Mouse (Mus musculus): ENCODE data around the gene Specc1l. TPM values are rescaled to one million over a fixed set of nuclear protein-coding genes. Genes with fewer than 3 reads are reported as not detected.

The Specc1l gene
- polyA plus RNA-seq, 1 experiment from 2014 or later, result 27.3 TPM

DNA sequence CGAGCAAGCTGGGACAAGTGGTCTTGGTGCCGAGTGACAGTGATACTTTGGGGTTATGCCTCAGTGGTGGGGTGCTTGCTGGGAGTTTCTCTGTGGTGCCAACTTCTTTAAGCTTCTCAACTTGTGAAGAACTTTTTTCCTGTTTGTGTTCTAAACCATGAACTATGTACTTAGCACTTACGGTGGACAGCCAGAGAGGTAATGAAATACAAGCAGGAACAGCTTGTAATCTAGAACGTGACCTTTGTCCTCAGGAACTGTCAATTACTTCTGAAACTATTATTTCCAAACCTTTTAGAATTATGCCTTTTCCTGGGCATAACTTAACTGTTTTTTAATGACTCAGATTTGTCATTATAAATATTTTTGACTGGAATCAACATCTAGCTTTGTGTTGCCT is 82.5 kb downstream of the Specc1l start:
- DNase-seq (ENCODE audit: low spot score), result no peak
- H3K9ac ChIP-seq (ENCODE audit: low read depth, low read length), result no peak overlapping the region
- H3K4me1 ChIP-seq (replicated peaks; ENCODE audit: control insufficient read depth, insufficient read depth, low read length), result no peaks in the 10 kb centered on the region
- no peak overlapping the region for H3K4me2 ChIP-seq (replicated peaks; ENCODE audit: low read depth, low read length)
- H3K9me3 ChIP-seq (ENCODE audit: control insufficient read depth, low read length), result no peaks in the 10 kb centered on the region
- no peaks in the 10 kb centered on the region for H3K27me3 ChIP-seq (ENCODE audit: control insufficient read depth, insufficient read depth, low read length)
- WGBS, result 81% methylated on average over 4 of the region's 4 CpGs
- ATAC-seq (ENCODE audit: low FRiP score), result no peak
- no peak overlapping the region for H3K27ac ChIP-seq (ENCODE audit: low read depth, low read length)
- no peaks in the 10 kb centered on the region for H3K36me3 ChIP-seq (ENCODE audit: control insufficient read depth, insufficient read depth, low read length)
- no peak overlapping the region for H3K4me3 ChIP-seq (ENCODE audit: low read depth, low read length)

DNA sequence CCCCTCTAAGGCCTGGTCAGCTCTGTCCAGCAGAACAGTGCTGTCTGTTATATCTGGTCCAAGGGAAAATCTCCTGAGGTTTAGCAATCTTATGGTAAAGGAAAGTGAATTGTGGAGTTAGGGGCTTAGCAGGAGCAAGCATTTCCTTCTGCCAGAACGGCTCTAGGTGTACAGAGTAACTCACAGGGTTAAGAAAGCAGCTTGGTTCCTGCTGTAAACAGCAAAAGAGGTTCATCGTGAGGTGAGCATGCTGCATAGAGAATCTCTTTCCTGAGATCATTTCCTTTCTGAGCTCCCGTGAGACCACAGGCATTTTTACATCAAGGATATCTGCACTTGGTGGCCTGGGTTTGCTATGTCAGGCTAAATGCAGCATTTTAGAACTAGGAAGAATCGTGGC is 83.1 kb downstream of the Specc1l start:
- Histone ChIP-seq H3K27me3 (ENCODE audit: control insufficient read depth, insufficient read depth, low read length) (no peaks in the 10 kb centered on the region), H3K4me1 (replicated peaks; ENCODE audit: control insufficient read depth, insufficient read depth, low read length) (no peaks in the 10 kb centered on the region), H3K9ac (ENCODE audit: low read depth, low read length) (no peak overlapping the region), H3K4me3 (ENCODE audit: low read depth, low read length) (no peak overlapping the region), H3K4me2 (replicated peaks; ENCODE audit: low read depth, low read length) (no peak overlapping the region), H3K27ac (ENCODE audit: low read depth, low read length) (no peak overlapping the region), H3K36me3 (ENCODE audit: control insufficient read depth, insufficient read depth, low read length) (no peaks in the 10 kb centered on the region), H3K9me3 (ENCODE audit: control insufficient read depth, low read length) (no peaks in the 10 kb centered on the region)
- no peak for ATAC-seq (ENCODE audit: low FRiP score)
- no peak for DNase-seq (ENCODE audit: low spot score)
- 72% methylated on average over 4 of the region's 4 CpGs for WGBS

GRCm38 (mm10) chr10:75298608-75299007 is 86.7 kb downstream of the Specc1l start:
- H3K4me2 ChIP-seq (replicated peaks; ENCODE audit: low read depth, low read length), result no peak overlapping the region
- no peak overlapping the region for H3K27ac ChIP-seq (ENCODE audit: low read depth, low read length)
- no peak for ATAC-seq (ENCODE audit: low FRiP score)
- no peak overlapping the region for H3K4me3 ChIP-seq (ENCODE audit: low read depth, low read length)
- no peaks in the 10 kb centered on the region for H3K36me3 ChIP-seq (ENCODE audit: control insufficient read depth, insufficient read depth, low read length)
- no peaks in the 10 kb centered on the region for H3K27me3 ChIP-seq (ENCODE audit: control insufficient read depth, insufficient read depth, low read length)
- no peaks in the 10 kb centered on the region for H3K9me3 ChIP-seq (ENCODE audit: control insufficient read depth, low read length)
- no peaks in the 10 kb centered on the region for H3K4me1 ChIP-seq (replicated peaks; ENCODE audit: control insufficient read depth, insufficient read depth, low read length)
- no peak overlapping the region for H3K9ac ChIP-seq (ENCODE audit: low read depth, low read length)
- WGBS, result 92% methylated on average over 5 of the region's 5 CpGs
- DNase-seq (ENCODE audit: low spot score), result no peak

GRCm38 (mm10) chr10:75299785-75300418 is 88.0 kb downstream of the Specc1l start:
- whole genome bisulfite sequencing, result 91% methylated on average over 5 of the region's 5 CpGs
- H3K9me3 ChIP-seq (ENCODE audit: control insufficient read depth, low read length), result no peaks in the 10 kb centered on the region
- no peak for DNase-seq (ENCODE audit: low spot score)
- no peak overlapping the region for H3K4me3 ChIP-seq (ENCODE audit: low read depth, low read length)
- no peak overlapping the region for H3K4me2 ChIP-seq (replicated peaks; ENCODE audit: low read depth, low read length)
- H3K4me1 ChIP-seq (replicated peaks; ENCODE audit: control insufficient read depth, insufficient read depth, low read length), result no peaks in the 10 kb centered on the region
- H3K36me3 ChIP-seq (ENCODE audit: control insufficient read depth, insufficient read depth, low read length), result no peaks in the 10 kb centered on the region
- H3K27ac ChIP-seq (ENCODE audit: low read depth, low read length), result no peak overlapping the region
- H3K9ac ChIP-seq (ENCODE audit: low read depth, low read length), result no peak overlapping the region
- H3K27me3 ChIP-seq (ENCODE audit: control insufficient read depth, insufficient read depth, low read length), result no peaks in the 10 kb centered on the region
- ATAC-seq (ENCODE audit: low FRiP score), result no peak

DNA sequence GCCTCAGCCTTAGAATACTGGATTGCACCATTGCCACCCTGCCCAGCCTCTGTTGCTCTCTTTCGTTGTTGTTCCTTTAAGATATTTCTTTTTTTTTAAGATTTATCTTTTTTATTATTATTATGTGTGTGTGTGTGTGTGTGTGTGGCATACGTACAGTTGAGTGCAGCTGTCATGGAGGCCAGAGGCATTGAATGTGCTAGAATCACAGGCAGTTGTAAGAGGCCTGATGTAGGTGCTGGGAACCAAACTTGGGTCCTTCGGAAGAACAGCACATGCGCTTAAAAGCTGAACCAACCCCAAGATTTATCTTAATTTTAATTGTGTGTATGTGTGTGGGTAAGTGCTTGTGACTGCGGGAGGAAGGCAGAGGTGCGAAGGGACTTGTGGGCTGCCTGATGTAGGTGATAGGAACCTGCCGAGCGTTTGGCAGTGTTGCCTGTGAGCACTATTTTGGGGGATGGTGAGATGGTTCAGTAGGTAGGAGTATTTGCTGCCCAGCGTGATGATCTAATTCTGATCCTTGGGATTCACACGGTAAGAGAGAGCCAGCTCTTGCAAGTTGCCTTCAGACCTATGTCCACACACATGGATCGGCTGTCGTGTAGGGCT is 89.4 kb downstream of the Specc1l start:
- no peaks in the 10 kb centered on the region for H3K36me3 ChIP-seq (ENCODE audit: control insufficient read depth, insufficient read depth, low read length)
- H3K9me3 ChIP-seq (ENCODE audit: control insufficient read depth, low read length), result no peaks in the 10 kb centered on the region
- H3K4me1 ChIP-seq (replicated peaks; ENCODE audit: control insufficient read depth, insufficient read depth, low read length), result no peaks in the 10 kb centered on the region
- ATAC-seq (ENCODE audit: low FRiP score) (no peak), DNase-seq (ENCODE audit: low spot score) (no peak)
- H3K9ac ChIP-seq (ENCODE audit: low read depth, low read length), result no peak overlapping the region
- no peak overlapping the region for H3K4me3 ChIP-seq (ENCODE audit: low read depth, low read length)
- no peak overlapping the region for H3K27ac ChIP-seq (ENCODE audit: low read depth, low read length)
- no peaks in the 10 kb centered on the region for H3K27me3 ChIP-seq (ENCODE audit: control insufficient read depth, insufficient read depth, low read length)
- H3K4me2 ChIP-seq (replicated peaks; ENCODE audit: low read depth, low read length), result no peak overlapping the region
- WGBS, result 89% methylated on average over 12 of the region's 12 CpGs

- Histone ChIP-seq H3K36me3 (ENCODE audit: control insufficient read depth, insufficient read depth, low read length) (no peaks in the 10 kb centered on the region), H3K27me3 (ENCODE audit: control insufficient read depth, insufficient read depth, low read length) (no peaks in the 10 kb centered on the region), H3K4me2 (replicated peaks; ENCODE audit: low read depth, low read length) (no peak overlapping the region), H3K4me3 (ENCODE audit: low read depth, low read length) (no peak overlapping the region), H3K27ac (ENCODE audit: low read depth, low read length) (no peak overlapping the region), H3K4me1 (replicated peaks; ENCODE audit: control insufficient read depth, insufficient read depth, low read length) (no peaks in the 10 kb centered on the region), H3K9ac (ENCODE audit: low read depth, low read length) (no peak overlapping the region), H3K9me3 (ENCODE audit: control insufficient read depth, low read length) (no peaks in the 10 kb centered on the region)
- no peak for ATAC-seq (ENCODE audit: low FRiP score)
- no peak for DNase-seq (ENCODE audit: low spot score)
- WGBS, result 96% methylated on average over 4 of the region's 4 CpGs
Measured at GRCm38 (mm10) chr10:75301937-75302336, 90.1 kb downstream of the Specc1l start.

- 0 out of 2 replicates have a peak, but pooled peaks cover 2% of the 10 kb centered on the region for H3K36me3 ChIP-seq (ENCODE audit: control insufficient read depth, insufficient read depth, low read length)
- H3K9me3 ChIP-seq (ENCODE audit: control insufficient read depth, low read length), result no peaks in the 10 kb centered on the region
- H3K27ac ChIP-seq (ENCODE audit: low read depth, low read length), result no peak overlapping the region
- ATAC-seq (ENCODE audit: low FRiP score) (no peak), DNase-seq (ENCODE audit: low spot score) (no peak)
- H3K27me3 ChIP-seq (ENCODE audit: control insufficient read depth, insufficient read depth, low read length), result no peaks in the 10 kb centered on the region
- 91% methylated on average over 4 of the region's 4 CpGs for WGBS
- H3K4me1 ChIP-seq (replicated peaks; ENCODE audit: control insufficient read depth, insufficient read depth, low read length), result no peaks in the 10 kb centered on the region
- H3K9ac ChIP-seq (ENCODE audit: low read depth, low read length), result no peak overlapping the region
- H3K4me2 ChIP-seq (replicated peaks; ENCODE audit: low read depth, low read length), result no peak overlapping the region
- no peak overlapping the region for H3K4me3 ChIP-seq (ENCODE audit: low read depth, low read length)
Measured at GRCm38 (mm10) chr10:75302536-75302935, 90.7 kb downstream of the Specc1l start.

DNA sequence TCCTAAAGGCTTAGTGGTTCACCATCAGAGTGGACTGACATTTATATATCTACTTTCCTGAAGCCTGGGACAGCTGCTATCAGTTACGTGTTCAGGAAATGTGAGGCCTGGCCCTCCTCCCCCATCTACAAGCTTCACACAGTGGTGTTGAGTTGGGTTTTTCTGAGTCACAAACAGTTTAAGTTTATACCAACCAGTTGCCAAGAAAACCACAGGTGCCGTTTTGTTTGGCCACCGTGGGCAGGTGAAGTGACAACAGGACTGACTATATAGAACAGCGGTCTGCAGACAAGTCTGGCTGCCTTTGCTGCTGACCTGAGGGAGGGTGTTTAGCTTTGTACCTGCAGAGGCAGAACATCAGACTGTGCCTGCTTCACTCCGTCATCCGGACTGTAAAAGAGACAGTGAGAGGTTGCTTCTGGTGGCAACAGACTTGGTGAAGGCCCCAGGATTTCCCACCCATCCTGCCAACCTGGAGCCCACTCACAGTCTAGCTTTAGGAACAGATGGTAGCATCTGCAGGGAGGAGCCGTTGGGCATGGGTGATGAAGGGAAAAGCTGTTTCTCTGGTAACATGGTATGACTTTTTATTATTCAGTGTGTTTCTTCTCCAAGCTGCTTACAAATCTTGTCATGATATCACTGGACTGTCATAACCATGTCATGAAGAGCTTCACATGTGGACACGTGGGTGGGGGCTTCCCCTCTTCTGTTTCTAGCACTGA is 91.6 kb downstream of the Specc1l start:
- Histone ChIP-seq H3K27me3 (ENCODE audit: control insufficient read depth, insufficient read depth, low read length) (no peaks in the 10 kb centered on the region), H3K36me3 (ENCODE audit: control insufficient read depth, insufficient read depth, low read length) (0 out of 2 replicates have a peak, but pooled peaks cover 2% of the 10 kb centered on the region), H3K4me1 (replicated peaks; ENCODE audit: control insufficient read depth, insufficient read depth, low read length) (no peaks in the 10 kb centered on the region), H3K9me3 (ENCODE audit: control insufficient read depth, low read length) (no peaks in the 10 kb centered on the region), H3K9ac (ENCODE audit: low read depth, low read length) (no peak overlapping the region), H3K4me2 (replicated peaks; ENCODE audit: low read depth, low read length) (no peak overlapping the region), H3K4me3 (ENCODE audit: low read depth, low read length) (no peak overlapping the region), H3K27ac (ENCODE audit: low read depth, low read length) (no peak overlapping the region)
- DNase-seq (ENCODE audit: low spot score), result no peak
- ATAC-seq (ENCODE audit: low FRiP score), result no peak
- WGBS, result 93% methylated on average over 8 of the region's 8 CpGs

DNA sequence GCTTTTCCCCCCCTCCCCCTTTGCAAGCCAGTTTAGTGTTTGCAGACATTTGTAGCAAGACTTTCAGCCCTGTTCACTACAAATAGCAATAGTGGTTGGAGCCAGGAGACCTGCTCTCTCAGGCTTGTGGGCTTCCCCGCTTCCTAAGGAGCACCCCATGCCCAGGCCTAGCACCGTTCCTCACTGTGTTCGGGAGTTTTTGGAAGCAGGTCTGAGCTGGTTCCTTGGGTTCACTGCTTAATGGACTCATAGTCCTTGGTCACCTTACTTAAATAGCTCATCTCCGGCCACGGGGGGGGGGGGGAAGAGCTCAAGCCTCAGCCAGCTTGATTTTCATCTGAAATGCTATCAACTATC is 92.2 kb downstream of the Specc1l start:
- H3K36me3 ChIP-seq (ENCODE audit: control insufficient read depth, insufficient read depth, low read length), result 0 out of 2 replicates have a peak, but pooled peaks cover 2% of the 10 kb centered on the region
- ATAC-seq (ENCODE audit: low FRiP score) (no peak), DNase-seq (ENCODE audit: low spot score) (no peak)
- H3K9ac ChIP-seq (ENCODE audit: low read depth, low read length), result no peak overlapping the region
- H3K9me3 ChIP-seq (ENCODE audit: control insufficient read depth, low read length), result no peaks in the 10 kb centered on the region
- 93% methylated on average over 5 of the region's 5 CpGs for WGBS
- no peak overlapping the region for H3K4me2 ChIP-seq (replicated peaks; ENCODE audit: low read depth, low read length)
- H3K4me3 ChIP-seq (ENCODE audit: low read depth, low read length), result no peak overlapping the region
- no peaks in the 10 kb centered on the region for H3K27me3 ChIP-seq (ENCODE audit: control insufficient read depth, insufficient read depth, low read length)
- H3K4me1 ChIP-seq (replicated peaks; ENCODE audit: control insufficient read depth, insufficient read depth, low read length), result no peaks in the 10 kb centered on the region
- no peak overlapping the region for H3K27ac ChIP-seq (ENCODE audit: low read depth, low read length)

All from hindbrain, embryonic 11.5 days (tissue).